Mouse (Mus musculus) macrophage (primary cell): ENCODE results near the gene Olfr875. TPM values are rescaled to one million over a fixed set of nuclear protein-coding genes. Genes with fewer than 3 reads are reported as not detected.
"Not testable (repeated sequence)": the region's sequence is repeated elsewhere in the genome, so short reads cannot be mapped to it uniquely, and the experiment has no call there.

Experiments used
- H3K27ac ChIP-seq: fragments of 350-480 bp; formaldehyde crosslinking; 2 replicates; pipeline ENCODE4 v1.9.0; 2021
- H3K36me3 ChIP-seq: fragments of 350-480 bp; formaldehyde crosslinking; 2 replicates; pipeline ENCODE4 v1.9.0; 2021; ENCODE audit errors: inconsistent target
- H3K4me3 ChIP-seq: fragments of 350-480 bp; formaldehyde crosslinking; 2 replicates; pipeline ENCODE4 v1.9.0; 2021; ENCODE audit errors: inconsistent target
- H3K79me2 ChIP-seq: fragments of 350-480 bp; formaldehyde crosslinking; 2 replicates; pipeline ENCODE4 v1.9.0; 2021; ENCODE audit errors: inconsistent target
- WGBS: methylation state at CpG from one replicate; pipeline ENCODE4 v1.1.7; 2026; ENCODE audit warnings: inconsistent platforms; ENCODE audit not compliant: missing documents; 5-methylcytosine and 5-hydroxymethylcytosine counted together
- polyA plus RNA-seq: library from polyadenylated mRNA; stranded (reverse); fragments of 250-400 nt; gene quantifications from 3 replicates; pipeline ENCODE4 v1.2.4, GENCODE M21; 2018; ENCODE audit warnings: inconsistent platforms
- total RNA-seq, 78 experiments: library from RNA; depleted of rRNA; stranded (reverse); fragments of 250-400 nt; gene quantifications; 1 replicate in 9 of 78; 2 replicates in 24 of 78; 3 replicates in 43 of 78; 4 replicates in 2 of 78; pipeline ENCODE4 v1.2.4; 2018; ENCODE audit warnings: inconsistent platforms in 56 of 78

Gene Olfr875
- total RNA-seq (2018; cell fraction: chromatin; rRNA removed) = not detected
- total RNA-seq (2018; cell fraction: cytosol; rRNA removed) = not detected
- not detected for total RNA-seq (2018; cell fraction: nucleus; rRNA removed)
- not detected in 3 replicates for polyA plus RNA-seq

- Histone ChIP-seq H3K4me3 (no peak within 1 kb of the TSS), H3K79me2 (no peaks in the 10 kb centered on the region), H3K36me3 (no peaks in the 10 kb centered on the region), H3K27ac (no peak within 1 kb of the TSS)
- WGBS = 24% methylated on average over 2 of the region's 2 CpGs
Observed at GRCm38 (mm10) chr9:37771759-37772158, at the start of gene Olfr875. TSS of gene Olfr875 (plus strand) at chr9:37771857.

DNA sequence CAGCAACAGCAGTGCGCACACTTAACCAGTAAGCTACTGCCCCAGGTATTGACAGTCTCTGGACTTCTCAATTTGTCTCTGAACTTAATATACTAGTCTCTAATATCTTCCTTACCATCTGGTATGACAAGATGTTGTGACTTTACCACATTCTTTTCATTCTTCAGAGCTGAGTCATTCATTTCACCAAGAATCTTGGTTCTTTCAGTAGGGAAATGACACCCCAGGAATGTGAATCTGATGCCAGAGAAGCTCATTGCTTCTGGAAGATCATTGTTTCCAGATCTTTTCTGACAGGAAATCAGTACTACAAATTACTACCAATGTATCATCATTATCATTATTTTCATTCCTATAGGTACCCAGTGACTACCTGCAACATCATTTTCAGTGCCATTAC is 37.3 kb upstream of the Olfr875 start:
- Histone ChIP-seq H3K79me2 (no peaks in the 10 kb centered on the region), H3K4me3 (no peak overlapping the region), H3K27ac (no peak overlapping the region), H3K36me3 (no peaks in the 10 kb centered on the region)
- WGBS = 100% methylated on average over 1 of the region's 1 CpGs

GRCm38 (mm10) chr9:37744806-37745205 is 26.9 kb upstream of the Olfr875 start, which contains the start of gene Olfr874:
TSS of gene Olfr874 (plus strand) at chr9:37745106.
- Histone ChIP-seq H3K27ac (no peak within 1 kb of the TSS), H3K4me3 (no peak within 1 kb of the TSS), H3K36me3 (no peaks in the 10 kb centered on the region), H3K79me2 (no peaks in the 10 kb centered on the region)

DNA sequence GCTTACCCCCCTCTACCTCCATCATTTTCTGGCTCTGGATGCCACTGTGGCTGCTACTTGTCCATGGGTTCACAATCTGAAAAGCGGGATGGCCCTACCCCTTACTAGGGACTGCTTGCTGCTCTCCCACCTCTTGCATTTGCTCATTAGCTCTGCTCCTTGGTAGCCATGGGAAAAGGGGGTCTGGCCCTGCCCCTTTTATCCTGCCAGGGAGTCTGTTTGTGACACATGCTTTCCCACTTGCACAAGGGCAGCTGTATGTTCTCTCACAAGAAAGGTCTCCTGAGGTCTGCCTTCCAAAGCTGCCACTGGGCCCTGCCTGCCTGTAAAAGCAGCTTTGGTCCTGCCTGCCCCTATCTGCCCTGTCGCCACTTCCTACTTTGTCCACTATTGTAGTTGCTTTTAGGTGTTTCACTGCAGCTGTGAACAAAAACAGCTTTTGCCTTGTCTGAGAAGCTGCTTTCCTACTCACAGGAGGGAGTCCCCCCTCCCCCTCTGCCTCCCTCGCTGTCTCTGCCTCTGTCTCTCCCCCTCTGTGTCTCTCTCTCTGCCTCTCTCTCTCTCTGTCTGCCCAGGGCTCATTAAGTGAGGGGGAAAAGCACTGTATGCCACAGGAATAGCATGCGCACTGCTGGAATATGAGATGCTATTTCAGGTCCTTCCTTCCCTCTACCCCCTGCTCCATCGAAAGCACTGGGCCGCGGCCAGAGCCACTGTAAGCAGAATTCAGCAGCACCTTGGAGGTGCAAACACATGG is 21.2 kb upstream of the Olfr875 start:
- Histone ChIP-seq H3K27ac (no peak overlapping the region), H3K79me2 (no peaks in the 10 kb centered on the region), H3K4me3 (no peak overlapping the region), H3K36me3 (no peaks in the 10 kb centered on the region)
- 79% methylated on average over 7 of the region's 7 CpGs for WGBS

GRCm38 (mm10) chr9:37751467-37751866 is 20.2 kb upstream of the Olfr875 start:
- WGBS = 85% methylated on average over 2 of the region's 2 CpGs
- Histone ChIP-seq H3K4me3 (no peak overlapping the region), H3K27ac (no peak overlapping the region), H3K79me2 (no peaks in the 10 kb centered on the region), H3K36me3 (no peaks in the 10 kb centered on the region)

DNA sequence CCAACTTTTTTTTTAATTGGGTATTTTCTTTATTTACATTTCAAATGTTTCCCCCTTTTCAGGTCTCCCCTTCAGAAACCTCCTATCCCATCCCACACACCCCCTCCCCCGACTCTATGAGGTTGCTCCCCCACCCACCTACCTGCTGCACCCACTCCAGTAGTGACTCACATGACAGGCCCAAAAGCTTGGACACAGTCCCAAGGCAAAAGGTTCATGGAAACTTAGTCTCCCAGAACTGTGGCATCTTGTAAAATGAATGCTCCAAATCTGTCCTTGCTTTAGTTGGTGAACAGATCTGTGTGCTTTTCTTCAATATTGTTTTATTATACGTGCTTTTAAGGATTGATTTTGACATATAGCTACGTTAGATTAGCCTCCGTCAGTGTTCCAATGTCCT is 19.7 kb upstream of the Olfr875 start:
- WGBS = 89% methylated on average over 3 of the region's 4 CpGs
- H3K4me3 ChIP-seq = no peak overlapping the region
- H3K36me3 ChIP-seq = no peaks in the 10 kb centered on the region
- no peak overlapping the region for H3K27ac ChIP-seq
- no peaks in the 10 kb centered on the region for H3K79me2 ChIP-seq

- H3K27ac ChIP-seq = no peak overlapping the region
- WGBS = 88% methylated on average over 2 of the region's 2 CpGs
- H3K79me2 ChIP-seq = no peaks in the 10 kb centered on the region
- no peaks in the 10 kb centered on the region for H3K36me3 ChIP-seq
- H3K4me3 ChIP-seq = no peak overlapping the region
Observed at GRCm38 (mm10) chr9:37761728-37762127, 9.9 kb upstream of the Olfr875 start.

- Histone ChIP-seq H3K27ac (no peak overlapping the region), H3K4me3 (no peak overlapping the region), H3K79me2 (no peaks in the 10 kb centered on the region), H3K36me3 (no peaks in the 10 kb centered on the region)
- WGBS = 50% methylated on average over 2 of the region's 2 CpGs
Observed at GRCm38 (mm10) chr9:37762541-37762940, 9.1 kb upstream of the Olfr875 start.

- H3K36me3 ChIP-seq = no peaks in the 10 kb centered on the region
- 96% methylated on average over 2 of the region's 2 CpGs for WGBS
Observed at GRCm38 (mm10) chr9:37770661-37771060, 996 bp upstream of the Olfr875 start.

GRCm38 (mm10) chr9:37782766-37783260 is 11.2 kb downstream of the Olfr875 start:
- H3K36me3 ChIP-seq = no peaks in the 10 kb centered on the region
- H3K79me2 ChIP-seq = no peaks in the 10 kb centered on the region
- WGBS = 28% methylated on average over 7 of the region's 7 CpGs
- H3K27ac ChIP-seq = no peak overlapping the region
- no peak overlapping the region for H3K4me3 ChIP-seq

More at GRCm38 (mm10) chr9:37770661-37771060, 996 bp upstream of the Olfr875 start:
- Histone ChIP-seq H3K27ac (no peak overlapping the region), H3K4me3 (no peak overlapping the region), H3K79me2 (no peaks in the 10 kb centered on the region)

- not testable (repeated sequence) for H3K36me3 ChIP-seq, H3K4me3 ChIP-seq, H3K27ac ChIP-seq, H3K79me2 ChIP-seq
- WGBS = 68% methylated on average over 7 of the region's 15 CpGs
Observed at GRCm38 (mm10) chr9:37783394-37784387, 12.0 kb downstream of the Olfr875 start.

DNA sequence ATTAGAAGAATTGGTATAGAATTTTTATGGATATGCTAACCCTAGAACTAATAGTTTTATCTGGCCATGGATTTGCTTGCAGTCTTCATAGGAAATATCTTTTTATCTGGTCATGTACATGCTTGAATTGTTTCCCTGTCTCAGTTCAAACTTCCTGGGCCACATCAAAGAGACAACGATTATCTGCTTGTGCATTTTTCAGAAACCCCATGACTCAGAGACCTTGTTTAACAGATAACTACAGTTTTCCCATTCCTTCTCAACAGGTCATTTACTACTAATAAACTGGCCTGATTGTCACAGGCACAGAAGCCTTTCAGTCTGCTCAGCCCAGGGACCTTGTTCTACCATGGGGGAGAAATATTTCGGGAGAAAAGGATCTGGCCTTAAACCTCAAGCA is 14.8 kb downstream of the Olfr875 start:
- 63% methylated on average over 2 of the region's 2 CpGs for WGBS
- no peaks in the 10 kb centered on the region for H3K79me2 ChIP-seq
- no peak overlapping the region for H3K27ac ChIP-seq
- no peaks in the 10 kb centered on the region for H3K36me3 ChIP-seq
- H3K4me3 ChIP-seq = no peak overlapping the region

DNA sequence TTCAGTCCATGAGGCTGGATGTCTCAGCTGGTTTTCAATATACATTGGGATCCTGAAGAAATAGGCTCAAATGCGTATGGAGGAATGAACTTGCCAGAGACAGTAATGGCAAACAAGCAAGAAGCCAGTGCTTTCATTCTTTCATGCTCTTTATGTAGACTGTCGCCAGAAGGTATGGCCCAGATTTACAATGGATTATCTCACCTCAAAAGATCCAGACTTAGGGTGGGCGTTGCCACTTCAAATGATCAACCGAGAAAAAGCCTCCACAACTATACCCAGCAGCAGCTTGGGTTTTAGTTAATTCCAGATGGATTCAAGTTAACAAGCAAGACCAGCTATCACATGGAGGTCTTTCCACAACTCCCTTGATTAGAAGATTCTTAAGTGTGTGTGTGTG is 30.4 kb downstream of the Olfr875 start:
- 94% methylated on average over 4 of the region's 4 CpGs for WGBS
- no peaks in the 10 kb centered on the region for H3K36me3 ChIP-seq
- no peaks in the 10 kb centered on the region for H3K79me2 ChIP-seq
- no peak overlapping the region for H3K27ac ChIP-seq
- no peak overlapping the region for H3K4me3 ChIP-seq

GRCm38 (mm10) chr9:37802731-37803130 is 31.1 kb downstream of the Olfr875 start, which contains the start of gene Olfr876:
TSS of gene Olfr876 (plus strand) at chr9:37803031.
- Histone ChIP-seq H3K27ac (no peak within 1 kb of the TSS), H3K4me3 (no peak within 1 kb of the TSS), H3K79me2 (no peaks in the 10 kb centered on the region), H3K36me3 (no peaks in the 10 kb centered on the region)

DNA sequence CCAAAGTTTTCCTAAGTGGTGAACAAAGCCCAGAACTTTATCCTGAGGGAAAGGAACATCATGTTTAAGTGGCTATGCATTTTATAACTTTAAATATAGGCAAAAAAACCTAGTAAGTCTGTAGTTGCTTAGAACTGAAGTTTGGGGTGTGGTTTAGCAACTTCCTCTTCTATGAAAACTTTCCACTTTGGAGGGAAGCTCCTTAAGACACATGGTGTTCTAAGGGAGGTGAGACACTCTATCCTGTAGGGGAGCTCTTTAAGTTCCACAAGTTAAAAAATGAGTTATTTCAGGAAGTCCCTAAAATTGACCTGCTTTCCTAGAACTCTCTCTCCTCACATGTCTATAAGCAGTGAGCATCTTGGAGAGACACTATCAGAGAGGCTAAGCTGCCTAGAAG is 35.6 kb downstream of the Olfr875 start:
- no peaks in the 10 kb centered on the region for H3K79me2 ChIP-seq
- H3K27ac ChIP-seq = no peak overlapping the region
- H3K4me3 ChIP-seq = no peak overlapping the region
- no peaks in the 10 kb centered on the region for H3K36me3 ChIP-seq
